Mouse (Mus musculus) layer of hippocampus, adult 18-20 months (tissue): ENCODE results near the gene Gm40193. TPM values are rescaled to one million over a fixed set of nuclear protein-coding genes. Genes with fewer than 3 reads are reported as not detected.
A peak's percentile ranks its signal among the peaks of the same experiment; 100 is the strongest.

Experiments
- DNase-seq, 2 experiments: peaks; one replicate each; pipeline ENCODE4 v3.0.0; 2022; ENCODE audit warnings: low spot score in 2 of 2
- total RNA-seq, 2 experiments: library from RNA; stranded (reverse); gene quantifications; 2 replicates each; pipeline ENCODE4 v1.2.3; 2021

The Gm40193 gene
- total RNA-seq, 2 experiments from 2014 or later, result not detected

GRCm38 (mm10) chr11:70509753-70510564 lies 22.8 kb downstream of the Gm40193 start:
- DNase-seq, result peak in 1 of 2 experiments; percentile 59

DNA sequence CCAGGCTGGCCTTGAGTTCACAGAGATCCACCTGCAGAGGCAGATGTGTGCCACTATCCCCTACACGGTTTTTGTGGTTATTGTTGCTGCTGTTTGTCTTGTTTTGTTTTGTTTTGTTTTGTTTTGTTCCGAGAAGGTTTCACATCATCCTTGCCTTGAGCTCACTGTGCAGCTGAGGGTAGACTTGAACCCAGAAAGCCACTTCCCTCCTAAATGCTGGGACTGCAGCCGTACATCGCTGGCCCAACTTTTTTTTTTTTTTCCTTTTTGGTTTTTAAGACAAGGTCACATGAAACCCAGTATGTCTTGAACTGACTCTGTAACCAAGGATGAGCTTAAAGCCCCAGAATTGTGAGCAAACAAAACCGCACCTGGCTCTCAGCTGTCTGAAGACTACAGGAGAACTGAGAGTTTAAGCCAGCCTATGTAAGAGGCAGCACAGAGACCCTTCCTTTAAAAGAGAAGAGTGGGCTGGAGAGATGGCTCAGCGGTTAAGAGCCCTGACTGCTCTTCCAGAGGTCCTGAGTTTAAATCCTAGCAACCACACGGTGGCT lies 25.7 kb downstream of the Gm40193 start:
- no peak for DNase-seq

- DNase-seq, result peak in 1 of 2 experiments; percentile 58
Observed at GRCm38 (mm10) chr11:70506385-70506784, 26.4 kb downstream of the Gm40193 start.

- DNase-seq, result no peak
Observed at GRCm38 (mm10) chr11:70504970-70505369, 27.8 kb downstream of the Gm40193 start, which contains the start of gene Tm4sf5. Tm4sf5 (plus strand) TSS chr11:70505244.

DNA sequence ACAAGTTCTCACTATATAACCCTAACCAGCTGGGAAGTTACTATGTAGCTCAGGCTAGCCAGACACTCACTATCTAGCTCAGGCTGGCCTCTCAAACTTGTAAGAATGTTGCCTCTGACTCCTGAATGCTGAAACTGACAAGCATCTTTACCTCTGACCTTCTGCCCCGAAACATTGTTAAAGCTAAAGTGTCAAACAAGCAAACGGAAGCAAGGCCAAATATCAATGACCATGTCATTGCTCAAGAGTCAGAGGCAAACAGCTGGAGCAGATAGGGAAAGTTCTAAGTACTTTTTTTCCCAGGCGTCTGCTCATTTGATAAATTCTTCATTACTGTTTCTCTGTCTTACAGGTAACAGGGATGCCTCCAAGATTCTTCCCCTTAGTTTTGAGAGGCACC lies 30.7 kb downstream of the Gm40193 start:
- DNase-seq, result no peak

DNA sequence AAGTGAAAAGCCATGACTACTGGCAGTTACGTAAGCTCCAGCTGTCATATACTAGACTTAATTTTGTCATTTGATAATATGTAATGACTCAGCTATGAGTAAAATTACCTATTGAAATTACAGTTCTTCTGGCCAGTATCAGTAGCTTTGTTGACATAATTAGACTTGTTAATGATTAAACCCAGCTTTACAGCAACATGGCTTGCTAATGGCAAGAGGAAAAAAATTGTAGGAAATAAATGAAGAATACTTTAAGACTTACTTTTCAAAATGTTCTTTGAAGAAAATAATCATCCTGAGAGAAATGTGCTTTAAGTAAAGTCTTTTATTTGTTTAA lies 32.3 kb downstream of the Gm40193 start:
- DNase-seq, result no peak

DNA sequence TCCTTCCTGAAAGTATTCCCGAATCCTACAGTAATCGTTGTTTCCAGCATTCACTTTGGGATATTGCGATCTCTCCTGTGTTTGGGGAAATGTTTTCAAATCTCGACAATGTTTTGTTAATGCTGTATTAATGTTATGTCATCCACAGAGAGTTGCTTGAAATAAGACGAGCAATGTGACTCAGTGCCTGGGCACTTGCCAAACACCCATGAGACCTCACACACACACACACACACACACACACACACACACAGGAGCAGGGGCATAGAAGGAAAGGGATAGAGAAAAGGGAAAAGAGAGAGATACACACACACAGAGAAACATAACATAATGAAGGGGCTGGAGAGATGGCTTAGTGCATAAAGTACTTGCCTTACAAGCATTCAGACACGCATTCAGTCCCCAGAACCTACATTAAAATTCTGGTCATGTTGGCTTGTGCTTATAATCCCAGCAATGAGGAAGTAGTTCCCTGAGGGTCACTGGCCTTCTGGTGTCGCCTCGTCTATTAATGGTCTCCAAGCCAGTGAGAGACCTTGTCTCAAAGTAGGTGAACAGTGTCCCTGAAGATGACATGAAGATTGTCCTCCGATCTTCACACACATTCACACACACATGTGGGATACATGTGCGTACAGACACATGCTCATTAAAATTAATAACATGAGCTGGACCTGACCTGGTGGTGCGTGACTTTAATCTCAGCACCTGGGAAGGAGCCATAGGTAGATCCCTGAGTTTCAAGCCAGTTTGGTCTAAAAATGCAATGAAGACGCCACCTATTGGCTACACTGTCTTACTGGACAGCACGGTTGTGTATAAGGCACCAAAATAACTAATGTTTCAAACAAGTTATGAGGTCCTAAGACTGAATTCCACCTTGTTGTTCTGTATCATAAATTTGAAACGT lies 32.9 kb downstream of the Gm40193 start:
- no peak for DNase-seq

GRCm38 (mm10) chr11:70489684-70490083 lies 43.1 kb downstream of the Gm40193 start:
- no peak for DNase-seq

GRCm38 (mm10) chr11:70489138-70489537 lies 43.6 kb downstream of the Gm40193 start:
- no peak for DNase-seq

- no peak for DNase-seq
Observed at GRCm38 (mm10) chr11:70487816-70488215, 44.9 kb downstream of the Gm40193 start.

DNA sequence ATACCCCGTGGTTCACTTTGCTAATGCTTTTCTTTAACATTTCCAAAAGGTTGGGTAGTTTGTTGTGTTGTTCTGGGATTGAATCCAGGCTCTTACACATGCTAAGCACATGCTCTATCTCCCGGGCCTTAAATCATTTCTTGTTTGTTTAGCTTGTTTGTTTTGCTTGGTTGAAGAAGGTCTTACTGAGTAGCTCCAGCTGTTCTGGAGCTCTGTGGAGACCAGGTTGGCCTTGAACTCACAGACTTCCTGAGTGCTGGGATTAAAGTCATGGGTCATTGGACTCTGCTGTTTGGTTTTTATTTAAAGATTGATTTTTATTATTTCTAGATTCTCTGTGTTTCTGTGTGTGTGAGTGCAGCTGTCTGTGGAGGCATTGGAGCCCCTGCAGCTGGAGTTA lies 47.2 kb downstream of the Gm40193 start:
- DNase-seq, result no peak

Other genes with a start within 250 kb of the Gm40193 start
- gene Alox12e, start 210.3 kb downstream of the Gm40193 start, total RNA-seq, result not detected
- under 1 TPM in 1 of 2 experiments, not detected in 1; 0.17 TPM for gene Alox15, start 180.9 kb downstream of the Gm40193 start, total RNA-seq
- 10 to 100 TPM; 32.0 to 37.2 TPM for gene Pelp1, start 122.9 kb downstream of the Gm40193 start, total RNA-seq
- 100 to 1,000 TPM in 1 of 2 experiments, 10 to 100 TPM in 1; 93.5 to 100 TPM for gene Arrb2, start 100.3 kb downstream of the Gm40193 start, total RNA-seq
- gene Med11, start 81.0 kb downstream of the Gm40193 start, total RNA-seq, result 10 to 100 TPM; 13.7 to 16.7 TPM
- under 1 TPM; 0.20 to 0.27 TPM for gene Zmynd15, start 73.5 kb downstream of the Gm40193 start, total RNA-seq
- gene Cxcl16, start 73.0 kb downstream of the Gm40193 start, total RNA-seq, result 1 to 10 TPM in 1 of 2 experiments, under 1 TPM in 1; 0.82 to 1.3 TPM
- not detected for gene Tm4sf5, start 27.7 kb downstream of the Gm40193 start, total RNA-seq
- gene Vmo1, start 18.3 kb downstream of the Gm40193 start, total RNA-seq, result not detected
- not detected for gene Gltpd2, start 13.7 kb downstream of the Gm40193 start, total RNA-seq
- 100 to 1,000 TPM; 198 TPM for gene Psmb6, start 7.6 kb downstream of the Gm40193 start, total RNA-seq
- gene Pld2, start 7.1 kb upstream of the Gm40193 start, total RNA-seq, result 10 to 100 TPM; 16.7 to 17.8 TPM
- 100 to 1,000 TPM; 477 to 515 TPM for gene Mink1, start 29.9 kb upstream of the Gm40193 start, total RNA-seq
- gene 4930544D05Rik, start 82.9 kb upstream of the Gm40193 start, total RNA-seq, result under 1 TPM; 0.58 to 0.77 TPM
- not detected for gene Chrne, start 86.3 kb upstream of the Gm40193 start, total RNA-seq
- gene Gp1ba, start 106.2 kb upstream of the Gm40193 start, total RNA-seq, result not detected
- 10 to 100 TPM; 88.7 to 91.8 TPM for gene Rnf167, start 114.3 kb upstream of the Gm40193 start, total RNA-seq
- gene Slc25a11, start 114.5 kb upstream of the Gm40193 start, total RNA-seq, result 100 to 1,000 TPM; 121 to 123 TPM
- gene Pfn1, start 121.7 kb upstream of the Gm40193 start, total RNA-seq, result 100 to 1,000 TPM; 326 to 341 TPM
- 1 to 10 TPM; 6.0 to 9.9 TPM for gene Eno3, start 124.3 kb upstream of the Gm40193 start, total RNA-seq
- 10 to 100 TPM; 50.5 to 51.9 TPM for gene Spag7, start 136.5 kb upstream of the Gm40193 start, total RNA-seq
- gene Camta2, start 155.2 kb upstream of the Gm40193 start, total RNA-seq, result 100 to 1,000 TPM; 330 to 389 TPM
- gene Inca1, start 167.2 kb upstream of the Gm40193 start, total RNA-seq, result 1 to 10 TPM; 3.7 to 4.3 TPM
- gene Kif1c, start 167.6 kb upstream of the Gm40193 start, total RNA-seq, result 10 to 100 TPM; 70.4 to 82.8 TPM
- 10 to 100 TPM; 22.5 to 24.6 TPM for gene Zfp3, start 231.3 kb upstream of the Gm40193 start, total RNA-seq